Mouse (Mus musculus) liver, postnatal 0 days (tissue): Measurements from ENCODE around the gene Ucn.

Experiments used
- CTCF ChIP-seq: sonication (generic); IDR thresholded peaks from 2 replicates; pipeline ENCODE4 v1.5.1; 2016; ENCODE audit warnings: antibody characterized with exemption, low read depth
- EP300 ChIP-seq: IDR thresholded peaks from 2 replicates; pipeline ENCODE4 v1.6.1; 2016; ENCODE audit warnings: antibody characterized with exemption, low read depth, mild to moderate bottlenecking

- TF ChIP-seq CTCF (no peak), EP300 (no peak)
These were observed 971 bp downstream of the Ucn start for GRCm38 (mm10) chr5:31137658-31138057.
